Mouse (Mus musculus) ES-Bruce4 (cell line): ENCODE data around the gene Rilpl1. TPM values are rescaled to one million over a fixed set of nuclear protein-coding genes. Genes with fewer than 3 reads are reported as not detected.

Experiments
- H3K27ac ChIP-seq: 2 replicates; pipeline ENCODE4 v1.5.1; 2012; ENCODE audit warnings: low read length, inconsistent platforms; ENCODE audit not compliant: insufficient read depth
- H3K27me3 ChIP-seq: 2 replicates; pipeline ENCODE4 v1.6.1; 2012; ENCODE audit warnings: mild to moderate bottlenecking, low read length, inconsistent platforms; ENCODE audit not compliant: control insufficient read depth, poor library complexity, insufficient read depth, severe bottlenecking
- H3K36me3 ChIP-seq: 2 replicates; pipeline ENCODE4 v1.6.1; 2012; ENCODE audit warnings: inconsistent platforms, mild to moderate bottlenecking, low read length, moderate library complexity; ENCODE audit not compliant: control insufficient read depth, poor library complexity, insufficient read depth, severe bottlenecking
- H3K4me1 ChIP-seq: one replicate; pipeline ENCODE4 v1.8.1; 2011; ENCODE audit warnings: low read length; ENCODE audit not compliant: control insufficient read depth, insufficient read depth
- H3K4me3 ChIP-seq: 2 replicates; pipeline ENCODE4 v1.5.1; 2011; ENCODE audit warnings: low read depth, mild to moderate bottlenecking, low read length
- H3K9ac ChIP-seq: 2 replicates; pipeline ENCODE4 v1.6.1; 2012; ENCODE audit warnings: low read depth, mild to moderate bottlenecking, inconsistent platforms; ENCODE audit not compliant: poor library complexity, severe bottlenecking
- H3K9me3 ChIP-seq: replicated peaks from 2 replicates; pipeline ENCODE4 v1.6.1; 2012; ENCODE audit warnings: mild to moderate bottlenecking, low read length, inconsistent platforms; ENCODE audit not compliant: control insufficient read depth, poor library complexity, insufficient read depth, severe bottlenecking
- CTCF ChIP-seq: IDR thresholded peaks from one replicate; pipeline ENCODE4 v1.8.1; 2011; ENCODE audit warnings: low read depth, low read length
- EP300 ChIP-seq: IDR thresholded peaks from 2 replicates; pipeline ENCODE4 v1.6.1; 2011; ENCODE audit warnings: low read depth, low read length; ENCODE audit not compliant: insufficient read depth
- POLR2A ChIP-seq: IDR thresholded peaks from one replicate; pipeline ENCODE4 v1.8.1; 2011; ENCODE audit warnings: low read length; ENCODE audit not compliant: insufficient read depth
- polyA plus RNA-seq: library from polyadenylated mRNA; stranded (reverse); fragments of >200 nt; gene quantifications from 2 replicates; pipeline ENCODE4 v1.2.4, GENCODE M21; 2011; ENCODE audit warnings: low read depth; ENCODE audit not compliant: missing spikeins, insufficient read depth, insufficient read length

Gene Rilpl1
- polyA plus RNA-seq, 1 experiment: 18.0 TPM

GRCm38 (mm10) chr5:124540905-124541601 is 9.9 kb upstream of the Rilpl1 start:
- Histone ChIP-seq H3K27ac (no peak overlapping the region), H3K9ac (peak overlapping the region; percentile 92), H3K4me3 (peak overlapping the region; percentile 98), H3K27me3 (no peaks in the 10 kb centered on the region), H3K36me3 (peaks cover 36% of the 10 kb centered on the region), H3K9me3 (no peaks in the 10 kb centered on the region), H3K4me1 (peaks cover 4% of the 10 kb centered on the region)
- TF ChIP-seq CTCF: no peak
- no peak for TF ChIP-seq EP300
- TF ChIP-seq POLR2A: no peak

GRCm38 (mm10) chr5:124540383-124540786 is 9.2 kb upstream of the Rilpl1 start, which contains the start of gene Tmed2:
Gene Tmed2 (plus strand): TSS chr5:124540695.
- Histone ChIP-seq H3K36me3 (peaks cover 30% of the 10 kb centered on the region), H3K27ac (no peak within 1 kb of the TSS), H3K4me1 (peaks cover 4% of the 10 kb centered on the region), H3K27me3 (no peaks in the 10 kb centered on the region), H3K9me3 (no peaks in the 10 kb centered on the region), H3K4me3 (peak within 1 kb of the TSS; percentile 98), H3K9ac (peak within 1 kb of the TSS; percentile 92)
- TF ChIP-seq CTCF (peak; percentile 45), POLR2A (no peak), EP300 (0 out of 2 replicates have a peak, but pooled peaks have one; percentile 20)

GRCm38 (mm10) chr5:124539905-124540304 is 8.7 kb upstream of the Rilpl1 start:
- no peak overlapping the region for H3K4me3 ChIP-seq
- H3K9ac ChIP-seq: peak overlapping the region; percentile 53
- peaks cover 4% of the 10 kb centered on the region for H3K4me1 ChIP-seq
- H3K36me3 ChIP-seq: peaks cover 25% of the 10 kb centered on the region
- H3K9me3 ChIP-seq: no peaks in the 10 kb centered on the region
- H3K27ac ChIP-seq: no peak overlapping the region
- TF ChIP-seq EP300: no peak
- TF ChIP-seq POLR2A: no peak
- no peak for TF ChIP-seq CTCF
- no peaks in the 10 kb centered on the region for H3K27me3 ChIP-seq

- Histone ChIP-seq H3K27me3 (no peaks in the 10 kb centered on the region), H3K4me3 (no peak overlapping the region), H3K9me3 (no peaks in the 10 kb centered on the region), H3K27ac (no peak overlapping the region), H3K36me3 (peaks cover 17% of the 10 kb centered on the region), H3K9ac (no peak overlapping the region), H3K4me1 (peaks cover 4% of the 10 kb centered on the region)
- TF ChIP-seq CTCF (peak; percentile 32), POLR2A (no peak)
These were observed 7.9 kb upstream of the Rilpl1 start for GRCm38 (mm10) chr5:124538813-124539792.

GRCm38 (mm10) chr5:124536776-124537175 is 5.6 kb upstream of the Rilpl1 start:
- Histone ChIP-seq H3K36me3 (no peaks in the 10 kb centered on the region), H3K9ac (peak overlapping the region; percentile 34), H3K27ac (peak overlapping the region; percentile 57), H3K27me3 (no peaks in the 10 kb centered on the region), H3K4me1 (peaks cover under 1% of the 10 kb centered on the region), H3K4me3 (peak overlapping the region; percentile 45), H3K9me3 (no peaks in the 10 kb centered on the region)
- TF ChIP-seq EP300: no peak
- no peak for TF ChIP-seq CTCF
- no peak for TF ChIP-seq POLR2A

- Histone ChIP-seq H3K4me3 (no peak overlapping the region), H3K9ac (no peak overlapping the region), H3K27ac (no peak overlapping the region), H3K36me3 (no peaks in the 10 kb centered on the region), H3K4me1 (no peaks in the 10 kb centered on the region), H3K9me3 (no peaks in the 10 kb centered on the region), H3K27me3 (no peaks in the 10 kb centered on the region)
- TF ChIP-seq EP300 (no peak), CTCF (no peak), POLR2A (no peak)
These were observed 3.8 kb upstream of the Rilpl1 start for GRCm38 (mm10) chr5:124535016-124535415.
